Mouse (Mus musculus) brain, embryonic 14.5 days (tissue): ENCODE data around the gene Myzap. TPM values are rescaled to one million over a fixed set of nuclear protein-coding genes. Genes with fewer than 3 reads are reported as not detected.

Experiments used
- DNase-seq: peaks from one replicate; pipeline ENCODE4 v3.0.0-alpha.2; 2011; ENCODE audit warnings: low read depth
- CTCF ChIP-seq: fragments of 200-500 bp; IDR thresholded peaks from 2 replicates; pipeline ENCODE4 v1.5.1; 2012; ENCODE audit warnings: inconsistent platforms, mild to moderate bottlenecking, moderate library complexity, borderline replicate concordance; ENCODE audit not compliant: insufficient read depth, insufficient read length; ENCODE audit errors: extremely low read depth
- POLR2A ChIP-seq: fragments of 200-500 bp; IDR thresholded peaks from 2 replicates; pipeline ENCODE4 v1.6.1; 2012; ENCODE audit warnings: mild to moderate bottlenecking, inconsistent platforms, borderline replicate concordance; ENCODE audit not compliant: poor library complexity, insufficient read depth, insufficient read length, severe bottlenecking; ENCODE audit errors: extremely low read depth
- polyA plus RNA-seq: library from polyadenylated mRNA; depleted of rRNA; stranded (reverse); fragments of >200 nt; gene quantifications from 2 replicates; pipeline ENCODE4 v1.2.3, GENCODE M21; 2012

Myzap gene
- polyA plus RNA-seq, 1 experiment: 2.9 TPM

GRCm38 (mm10) chr9:71535730-71536129, 56.4 kb downstream of the Myzap start:
- TF ChIP-seq CTCF: no peak
- no peak for TF ChIP-seq POLR2A

GRCm38 (mm10) chr9:71535036-71535435, 57.1 kb downstream of the Myzap start:
- no peak for TF ChIP-seq CTCF
- TF ChIP-seq POLR2A: no peak
- no peak for DNase-seq

More at GRCm38 (mm10) chr9:71535730-71536129, 56.4 kb downstream of the Myzap start:
- no peak for DNase-seq

- DNase-seq: no peak
Observed at GRCm38 (mm10) chr9:71529960-71530359, 62.2 kb downstream of the Myzap start.

GRCm38 (mm10) chr9:71527438-71527837, 64.7 kb downstream of the Myzap start:
- no peak for DNase-seq
- TF ChIP-seq POLR2A (no peak), CTCF (no peak)

More at GRCm38 (mm10) chr9:71529960-71530359, 62.2 kb downstream of the Myzap start:
- no peak for TF ChIP-seq POLR2A
- TF ChIP-seq CTCF: peak; percentile 24; the same call in 1 of the 2 replicates

- no peak for TF ChIP-seq CTCF
- TF ChIP-seq POLR2A: no peak
- no peak for DNase-seq
Observed at GRCm38 (mm10) chr9:71523901-71524300, 68.3 kb downstream of the Myzap start.

GRCm38 (mm10) chr9:71519836-71520235, 72.3 kb downstream of the Myzap start:
- no peak for DNase-seq
- no peak for TF ChIP-seq CTCF
- TF ChIP-seq POLR2A: no peak

GRCm38 (mm10) chr9:71517487-71517886, 74.7 kb downstream of the Myzap start:
- TF ChIP-seq POLR2A: no peak
- TF ChIP-seq CTCF: no peak
- DNase-seq: no peak

GRCm38 (mm10) chr9:71515862-71516261, 76.3 kb downstream of the Myzap start:
- no peak for DNase-seq
- no peak for TF ChIP-seq POLR2A
- TF ChIP-seq CTCF: no peak

- no peak for TF ChIP-seq POLR2A
- TF ChIP-seq CTCF: no peak
- DNase-seq: no peak
Observed at GRCm38 (mm10) chr9:71513566-71513965, 78.6 kb downstream of the Myzap start.

- TF ChIP-seq CTCF (no peak), POLR2A (no peak)
- DNase-seq: no peak
Observed at GRCm38 (mm10) chr9:71512899-71513298, 79.3 kb downstream of the Myzap start.

- TF ChIP-seq CTCF: no peak
- TF ChIP-seq POLR2A: no peak
- no peak for DNase-seq
Observed at GRCm38 (mm10) chr9:71498391-71499182, 93.6 kb downstream of the Myzap start.

GRCm38 (mm10) chr9:71496637-71497036, 95.5 kb downstream of the Myzap start:
- no peak for DNase-seq
- TF ChIP-seq CTCF (no peak), POLR2A (no peak)

- DNase-seq: no peak
- no peak for TF ChIP-seq POLR2A
- TF ChIP-seq CTCF: no peak
Observed at GRCm38 (mm10) chr9:71493771-71494170, 98.4 kb downstream of the Myzap start.

- TF ChIP-seq CTCF: no peak
- no peak for DNase-seq
Observed at GRCm38 (mm10) chr9:71492296-71493025, 99.7 kb downstream of the Myzap start.

- TF ChIP-seq POLR2A (no peak), CTCF (no peak)
Observed at GRCm38 (mm10) chr9:71490076-71490475, 102.1 kb downstream of the Myzap start.

More at GRCm38 (mm10) chr9:71490076-71490475, 102.1 kb downstream of the Myzap start:
- DNase-seq: no peak
